Mouse (Mus musculus) lung, postnatal 25 days (tissue): ENCODE measurements around the gene Olfr593.
"Not testable (repeated sequence)": the region's sequence is repeated elsewhere in the genome, so short reads cannot be mapped to it uniquely, and the experiment has no call there.

ENCODE experiments used
- DNase-seq: peaks from one replicate; pipeline ENCODE4 v3.0.0; 2022; ENCODE audit warnings: low spot score

The Olfr593 gene

GRCm38 (mm10) chr7:103211562-103211961 is at the start of gene Olfr593:
TSS of gene Olfr593 (plus strand) at chr7:103211862.
- DNase-seq, result no peak

- no peak for DNase-seq
These were observed 42.0 kb upstream of the Olfr593 start for GRCm38 (mm10) chr7:103169697-103170096.

- no peak for DNase-seq
These were observed 33.4 kb upstream of the Olfr593 start, which contains the start of gene Olfr591 for GRCm38 (mm10) chr7:103178240-103178639. TSS of gene Olfr591 (minus strand) at chr7:103178340.

- not testable (repeated sequence) for DNase-seq
These were observed 27.2 kb upstream of the Olfr593 start, which contains the start of gene Olfr592 for GRCm38 (mm10) chr7:103184503-103184902. TSS of gene Olfr592 (plus strand) at chr7:103184803.

GRCm38 (mm10) chr7:103212050-103212449 is 388 bp downstream of the Olfr593 start:
- DNase-seq, result not testable (repeated sequence)

GRCm38 (mm10) chr7:103216696-103217095 is 5.0 kb downstream of the Olfr593 start, which contains the start of gene Olfr594:
TSS of gene Olfr594 (plus strand) at chr7:103216996.
- DNase-seq, result no peak

DNA sequence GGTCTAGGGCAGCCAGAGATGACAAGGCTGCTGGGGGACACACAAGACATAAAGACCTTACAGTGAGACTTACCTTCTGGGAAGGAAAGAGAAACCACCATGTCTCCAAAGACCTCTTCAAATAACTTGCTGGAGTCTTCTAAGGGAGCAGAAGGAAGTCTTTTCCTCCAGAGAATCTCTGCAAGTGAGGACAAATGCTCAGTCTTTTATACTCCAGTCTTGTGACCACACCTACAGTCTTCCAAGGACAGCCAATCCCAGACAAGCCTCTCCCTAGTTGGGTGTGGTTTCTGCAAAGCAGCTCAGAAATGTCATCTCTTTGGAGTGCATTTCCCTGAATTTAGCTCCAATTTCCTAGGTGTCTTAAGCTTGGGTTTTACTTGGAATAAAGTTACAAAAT is 40.7 kb downstream of the Olfr593 start, which contains the start of gene Usp17ld:
Gene Usp17ld (minus strand): TSS at position 101 of the 400 bp plus-strand sequence.
- DNase-seq, result not testable (repeated sequence)
